Mouse (Mus musculus) CD4-positive naive resting alpha-beta T cell, adult 57 days (primary cell): ENCODE results near the gene Shisa4. TPM values are rescaled to one million over a fixed set of nuclear protein-coding genes. Genes with fewer than 3 reads are reported as not detected.

Experiments
- total RNA-seq: library from RNA; stranded (reverse); gene quantifications from one replicate; pipeline ENCODE4 v1.2.4, GENCODE M21; 2023

Gene Shisa4
- 3.7 TPM for total RNA-seq

GRCm38 (mm10) chr1:135374868-135375581 is at the start of gene Shisa4:
Gene Shisa4, minus strand, starts transcription at chr1:135375237.

GRCm38 (mm10) chr1:135324571-135324970 is 50.5 kb downstream of the Shisa4 start, which contains the start of gene Lmod1:
Gene Lmod1, plus strand, starts transcription at chr1:135324807.

Other genes with a start within 250 kb of the Shisa4 start
- 56.3 TPM for gene Ptpn7, start 242.5 kb downstream of the Shisa4 start, total RNA-seq
- 45.0 TPM for gene Arl8a, start 228.4 kb downstream of the Shisa4 start, total RNA-seq
- not detected for gene Gpr37l1, start 207.6 kb downstream of the Shisa4 start, total RNA-seq
- not detected for gene Elf3, start 116.7 kb downstream of the Shisa4 start, total RNA-seq
- 22.8 TPM for gene Rnpep, start 91.2 kb downstream of the Shisa4 start, total RNA-seq
- gene Timm17a, start 61.5 kb downstream of the Shisa4 start, total RNA-seq: 53.7 TPM
- not detected for gene Lmod1, start 50.4 kb downstream of the Shisa4 start, total RNA-seq
- gene Ipo9, start 55.3 kb upstream of the Shisa4 start, total RNA-seq: 88.9 TPM
- 1.4 TPM for gene Nav1, start 232.1 kb upstream of the Shisa4 start, total RNA-seq